Mouse (Mus musculus): ENCODE results near the gene Tigd3. TPM values are rescaled to one million over a fixed set of nuclear protein-coding genes. Genes with fewer than 3 reads are reported as not detected.
"Not testable (repeated sequence)": the region's sequence is repeated elsewhere in the genome, so short reads cannot be mapped to it uniquely, and the experiment has no call there.

The Tigd3 gene
- polyA plus RNA-seq, 1 experiment from 2014 or later = 16.4 TPM

GRCm38 (mm10) chr19:5887234-5887815, 6.6 kb downstream of the Tigd3 start:
- no peak for ATAC-seq (replicated peaks)
- Histone ChIP-seq H3K9me3 (no peaks in the 10 kb centered on the region), H3K4me3 (no peak overlapping the region), H3K27me3 (replicated peaks) (no peaks in the 10 kb centered on the region), H3K36me3 (replicated peaks) (peaks cover 4% of the 10 kb centered on the region; the same call in 1 of the 2 replicates), H3K4me2 (no peak overlapping the region), H3K4me1 (peaks cover 13% of the 10 kb centered on the region), H3K9ac (no peak overlapping the region), H3K27ac (no peak overlapping the region)
- 85% methylated on average over 3 of the region's 3 CpGs for WGBS

- Histone ChIP-seq H3K27me3 (replicated peaks) (no peaks in the 10 kb centered on the region), H3K36me3 (replicated peaks) (no peaks in the 10 kb centered on the region), H3K4me2 (no peak overlapping the region), H3K27ac (no peak overlapping the region), H3K4me1 (peaks cover 3% of the 10 kb centered on the region; the same call in 1 of the 2 replicates), H3K9ac (no peak overlapping the region), H3K9me3 (no peaks in the 10 kb centered on the region), H3K4me3 (no peak overlapping the region)
- no peak for ATAC-seq (replicated peaks)
- 60% methylated on average over 4 of the region's 4 CpGs for WGBS
These were observed 8.1 kb downstream of the Tigd3 start for GRCm38 (mm10) chr19:5885838-5886237.

- Histone ChIP-seq H3K36me3 (replicated peaks) (no peaks in the 10 kb centered on the region), H3K4me3 (no peak overlapping the region), H3K27ac (no peak overlapping the region), H3K9ac (no peak overlapping the region), H3K4me1 (peaks cover 3% of the 10 kb centered on the region; the same call in 1 of the 2 replicates), H3K9me3 (no peaks in the 10 kb centered on the region), H3K4me2 (no peak overlapping the region), H3K27me3 (replicated peaks) (no peaks in the 10 kb centered on the region)
- no peak for ATAC-seq (replicated peaks)
- 68% methylated on average over 1 of the region's 1 CpGs for WGBS
These were observed 10.0 kb downstream of the Tigd3 start for GRCm38 (mm10) chr19:5883935-5884334.

GRCm38 (mm10) chr19:5882079-5882478, 11.9 kb downstream of the Tigd3 start:
- H3K27me3 ChIP-seq (replicated peaks); H3K4me3 ChIP-seq; H3K36me3 ChIP-seq (replicated peaks); ATAC-seq (replicated peaks); H3K9ac ChIP-seq; H3K4me1 ChIP-seq; H3K9me3 ChIP-seq; H3K4me2 ChIP-seq; H3K27ac ChIP-seq: not testable (repeated sequence)
- WGBS = 83% methylated on average over 5 of the region's 5 CpGs

GRCm38 (mm10) chr19:5881155-5881554, 12.8 kb downstream of the Tigd3 start:
- H3K27me3 ChIP-seq (replicated peaks) = no peaks in the 10 kb centered on the region
- H3K9ac ChIP-seq = no peak overlapping the region
- no peaks in the 10 kb centered on the region for H3K36me3 ChIP-seq (replicated peaks)
- WGBS = 97% methylated on average over 6 of the region's 6 CpGs
- no peak overlapping the region for H3K4me2 ChIP-seq
- no peak overlapping the region for H3K27ac ChIP-seq
- no peak overlapping the region for H3K4me3 ChIP-seq
- no peaks in the 10 kb centered on the region for H3K9me3 ChIP-seq
- ATAC-seq (replicated peaks) = no peak
- H3K4me1 ChIP-seq = no peaks in the 10 kb centered on the region

GRCm38 (mm10) chr19:5879735-5880134, 14.2 kb downstream of the Tigd3 start:
- WGBS = 90% methylated on average over 7 of the region's 7 CpGs
- H3K9ac ChIP-seq = no peak overlapping the region
- peaks cover 5% of the 10 kb centered on the region for H3K4me1 ChIP-seq
- H3K36me3 ChIP-seq (replicated peaks) = no peaks in the 10 kb centered on the region
- H3K27me3 ChIP-seq (replicated peaks) = no peaks in the 10 kb centered on the region
- no peak for ATAC-seq (replicated peaks)
- no peak overlapping the region for H3K4me2 ChIP-seq
- H3K27ac ChIP-seq = no peak overlapping the region
- no peaks in the 10 kb centered on the region for H3K9me3 ChIP-seq
- H3K4me3 ChIP-seq = no peak overlapping the region

- H3K27me3 ChIP-seq (replicated peaks) = no peaks in the 10 kb centered on the region
- H3K4me3 ChIP-seq = no peak overlapping the region
- no peak for ATAC-seq (replicated peaks)
- H3K4me1 ChIP-seq = peaks cover 14% of the 10 kb centered on the region
- no peak overlapping the region for H3K27ac ChIP-seq
- no peaks in the 10 kb centered on the region for H3K36me3 ChIP-seq (replicated peaks)
- no peak overlapping the region for H3K9ac ChIP-seq
- no peak overlapping the region for H3K4me2 ChIP-seq
- WGBS = 83% methylated on average over 3 of the region's 3 CpGs
- no peaks in the 10 kb centered on the region for H3K9me3 ChIP-seq
These were observed 15.0 kb downstream of the Tigd3 start for GRCm38 (mm10) chr19:5878916-5879315.

GRCm38 (mm10) chr19:5878362-5878722, 15.6 kb downstream of the Tigd3 start:
- Histone ChIP-seq H3K27me3 (replicated peaks) (no peaks in the 10 kb centered on the region), H3K9me3 (no peaks in the 10 kb centered on the region), H3K4me1 (peaks cover 17% of the 10 kb centered on the region), H3K9ac (no peak overlapping the region), H3K4me2 (no peak overlapping the region), H3K27ac (no peak overlapping the region), H3K36me3 (replicated peaks) (no peaks in the 10 kb centered on the region), H3K4me3 (no peak overlapping the region)
- no peak for ATAC-seq (replicated peaks)
- WGBS = 80% methylated on average over 7 of the region's 7 CpGs

GRCm38 (mm10) chr19:5877618-5878361, 16.2 kb downstream of the Tigd3 start, which contains the start of gene Slc25a45:
TSS of gene Slc25a45 (plus strand) at chr19:5877808.
- Histone ChIP-seq H3K27ac (no peak within 1 kb of the TSS; the same call in 1 of the 2 replicates), H3K4me3 (no peak within 1 kb of the TSS), H3K9me3 (no peaks in the 10 kb centered on the region), H3K4me2 (no peak within 1 kb of the TSS), H3K36me3 (replicated peaks) (no peaks in the 10 kb centered on the region), H3K9ac (no peak within 1 kb of the TSS), H3K4me1 (peaks cover 21% of the 10 kb centered on the region), H3K27me3 (replicated peaks) (no peaks in the 10 kb centered on the region)
- 45% methylated on average over 15 of the region's 15 CpGs for WGBS
- no peak for ATAC-seq (replicated peaks)

GRCm38 (mm10) chr19:5874969-5875480, 18.9 kb downstream of the Tigd3 start, which contains the start of gene Frmd8:
TSS of gene Frmd8 (minus strand) at chr19:5875274.
- ATAC-seq (replicated peaks) = peak; percentile 90
- peak within 1 kb of the TSS; percentile 90 for H3K9ac ChIP-seq
- H3K9me3 ChIP-seq = no peaks in the 10 kb centered on the region
- peak within 1 kb of the TSS; percentile 83 for H3K4me3 ChIP-seq
- H3K27ac ChIP-seq = peak within 1 kb of the TSS; percentile 72
- WGBS = under 1% methylated on average over 37 of the region's 37 CpGs
- H3K27me3 ChIP-seq (replicated peaks) = no peaks in the 10 kb centered on the region
- H3K36me3 ChIP-seq (replicated peaks) = no peaks in the 10 kb centered on the region
- H3K4me1 ChIP-seq = peaks cover 25% of the 10 kb centered on the region
- H3K4me2 ChIP-seq = peak within 1 kb of the TSS; percentile 94

GRCm38 (mm10) chr19:5874391-5874968, 19.5 kb downstream of the Tigd3 start:
- Histone ChIP-seq H3K4me3 (peak overlapping the region; percentile 83), H3K4me1 (peaks cover 25% of the 10 kb centered on the region), H3K36me3 (replicated peaks) (no peaks in the 10 kb centered on the region), H3K4me2 (peak overlapping the region; percentile 94), H3K9me3 (no peaks in the 10 kb centered on the region), H3K27me3 (replicated peaks) (no peaks in the 10 kb centered on the region), H3K27ac (no peak overlapping the region), H3K9ac (peak overlapping the region; percentile 90)
- no peak; the same call in 1 of the 2 replicates for ATAC-seq (replicated peaks)
- 8% methylated on average over 13 of the region's 13 CpGs for WGBS

GRCm38 (mm10) chr19:5872931-5873556, 20.9 kb downstream of the Tigd3 start:
- Histone ChIP-seq H3K27ac (no peak overlapping the region), H3K27me3 (replicated peaks) (no peaks in the 10 kb centered on the region), H3K4me1 (peaks cover 25% of the 10 kb centered on the region), H3K4me3 (no peak overlapping the region), H3K9me3 (no peaks in the 10 kb centered on the region), H3K36me3 (replicated peaks) (no peaks in the 10 kb centered on the region), H3K4me2 (no peak overlapping the region), H3K9ac (no peak overlapping the region)
- ATAC-seq (replicated peaks) = no peak
- WGBS = 90% methylated on average over 19 of the region's 19 CpGs

All from midbrain, embryonic 15.5 days (tissue).